Mouse (Mus musculus) megakaryocyte, embryonic 14.5 days (primary cell): ENCODE data around the gene Slc51a.

ENCODE experiments used
- FLI1 ChIP-seq: IDR thresholded peaks from 2 replicates; pipeline ENCODE4 v1.6.1; 2012; ENCODE audit warnings: low read length, inconsistent platforms, mixed read lengths
- GATA1 ChIP-seq: IDR thresholded peaks from 3 replicates; pipeline ENCODE4 v1.6.1; 2012; ENCODE audit warnings: mixed read lengths, low read length, inconsistent platforms, borderline replicate concordance

DNA sequence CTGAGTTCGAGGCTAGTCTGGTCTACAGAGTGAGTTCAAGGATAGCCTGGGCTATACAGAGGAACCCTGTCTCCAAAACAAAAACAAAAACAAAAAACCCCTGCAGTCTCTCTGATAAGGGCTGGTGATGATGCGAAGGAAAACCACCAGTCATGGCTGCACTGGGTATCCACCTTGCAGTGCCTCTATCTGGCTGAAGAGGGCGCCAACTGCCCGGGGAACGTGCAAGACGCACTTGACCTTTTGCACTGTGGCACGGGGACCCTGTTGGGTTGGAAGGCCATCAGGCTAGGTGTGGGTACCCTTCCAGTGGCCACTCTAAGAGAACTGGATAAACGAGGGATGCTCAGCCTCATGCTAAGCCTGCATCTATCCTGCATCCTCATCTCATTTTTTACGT, 19.7 kb upstream of the Slc51a start:
- no peak for TF ChIP-seq GATA1
- no peak for TF ChIP-seq FLI1
